Mouse (Mus musculus) embryo, embryonic 10.5 days (tissue): Measurements from ENCODE around the gene Ptprd.
A peak's percentile ranks its signal among the peaks of the same experiment; 100 is the strongest.

ENCODE experiments used
- DNase-seq: peaks from one replicate; pipeline ENCODE4 v3.0.0-alpha.2; 2015; ENCODE audit warnings: low spot score

Gene Ptprd

GRCm38 (mm10) chr4:76403219-76403618, 1808.5 kb downstream of the Ptprd start:
- DNase-seq = no peak

GRCm38 (mm10) chr4:76387887-76388286, 1823.9 kb downstream of the Ptprd start:
- no peak for DNase-seq

- DNase-seq = no peak
These were observed 1824.6 kb downstream of the Ptprd start for GRCm38 (mm10) chr4:76386978-76387824.

GRCm38 (mm10) chr4:76385818-76386217, 1825.9 kb downstream of the Ptprd start:
- DNase-seq = no peak

- no peak for DNase-seq
These were observed 1831.3 kb downstream of the Ptprd start for GRCm38 (mm10) chr4:76380312-76380917.

GRCm38 (mm10) chr4:76370041-76370880, 1841.5 kb downstream of the Ptprd start:
- peak; percentile 71 for DNase-seq

GRCm38 (mm10) chr4:76369101-76369500, 1842.7 kb downstream of the Ptprd start:
- no peak for DNase-seq

GRCm38 (mm10) chr4:76368291-76368690, 1843.5 kb downstream of the Ptprd start:
- no peak for DNase-seq

- DNase-seq = no peak
These were observed 1844.5 kb downstream of the Ptprd start for GRCm38 (mm10) chr4:76367285-76367684.

- DNase-seq = no peak
These were observed 1845.9 kb downstream of the Ptprd start for GRCm38 (mm10) chr4:76365871-76366270.

- no peak for DNase-seq
These were observed 1850.2 kb downstream of the Ptprd start for GRCm38 (mm10) chr4:76361546-76361945.

GRCm38 (mm10) chr4:76354167-76354566, 1857.6 kb downstream of the Ptprd start:
- DNase-seq = no peak

- DNase-seq = no peak
These were observed 1859.3 kb downstream of the Ptprd start for GRCm38 (mm10) chr4:76352468-76352867.

GRCm38 (mm10) chr4:76351201-76351979, 1860.4 kb downstream of the Ptprd start:
- peak; percentile 47 for DNase-seq

- no peak for DNase-seq
These were observed 1861.4 kb downstream of the Ptprd start for GRCm38 (mm10) chr4:76350241-76350962.

GRCm38 (mm10) chr4:76344059-76344458, 1867.7 kb downstream of the Ptprd start:
- no peak for DNase-seq

GRCm38 (mm10) chr4:76337926-76338325, 1873.8 kb downstream of the Ptprd start:
- no peak for DNase-seq

- DNase-seq = peak; percentile 70
These were observed 1884.4 kb downstream of the Ptprd start for GRCm38 (mm10) chr4:76327346-76327745.

GRCm38 (mm10) chr4:76325646-76326045, 1886.1 kb downstream of the Ptprd start:
- no peak for DNase-seq

- no peak for DNase-seq
These were observed 1886.8 kb downstream of the Ptprd start for GRCm38 (mm10) chr4:76324928-76325327.

GRCm38 (mm10) chr4:76324509-76324908, 1887.3 kb downstream of the Ptprd start:
- no peak for DNase-seq
